Mouse (Mus musculus): ENCODE measurements around the gene Ntm. TPM values are rescaled to one million over a fixed set of nuclear protein-coding genes. Genes with fewer than 3 reads are reported as not detected.

Gene Ntm
- total and polyA plus RNA-seq, 3 experiments = not detected

DNA sequence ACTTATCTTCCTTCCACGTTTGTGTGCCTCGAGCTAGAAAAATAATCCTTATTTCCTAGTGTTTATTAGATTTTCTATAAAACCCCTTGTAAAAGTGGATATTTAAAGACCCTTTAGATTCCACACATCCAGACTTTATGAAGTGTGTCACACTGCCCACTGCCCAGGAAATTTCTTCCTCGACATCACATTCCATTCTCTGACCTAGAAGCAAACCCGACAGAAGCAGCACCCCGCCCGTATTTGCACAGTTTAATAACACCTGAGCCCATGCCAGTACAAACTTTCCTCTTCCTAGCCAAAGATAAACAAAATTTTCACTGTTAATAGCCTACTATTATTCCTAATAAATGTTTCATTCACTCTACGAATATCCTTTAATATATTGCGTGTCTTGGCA, 562.8 kb downstream of the Ntm start:
- Histone ChIP-seq H3K27me3 (ENCODE audit: control insufficient read depth in 1 of 2, insufficient read depth in 2 of 2, low read length in 2 of 2) (no peaks in the 10 kb centered on the region), H3K79me2 (ENCODE audit: control insufficient read depth, insufficient read depth, low read length, poor library complexity) (no peaks in the 10 kb centered on the region), H3K4me1 (ENCODE audit: control insufficient read depth in 1 of 2, insufficient read depth in 2 of 2, low read length in 2 of 2) (no peaks in the 10 kb centered on the region), H3K9me3 (replicated peaks; ENCODE audit: insufficient read depth, low read length) (no peaks in the 10 kb centered on the region), H3K9ac (ENCODE audit: control insufficient read depth, low read depth, low read length, poor library complexity, severe bottlenecking) (no peak overlapping the region), H3K27ac (ENCODE audit: control insufficient read depth, low read depth, low read length) (no peak overlapping the region), H3K36me3 (ENCODE audit: control insufficient read depth in 1 of 2, insufficient read depth in 2 of 2, low read length in 2 of 2) (no peaks in the 10 kb centered on the region), H3K4me3 (ENCODE audit: control insufficient read depth in 1 of 2, insufficient read depth in 1 of 2, low read depth in 2 of 2, low read length in 2 of 2) (no peak overlapping the region)
- DNase-seq (ENCODE audit: low read depth, low spot score) = no peak
- TF ChIP-seq E2F4 (IDR thresholded peaks at IDR 0.05; ENCODE audit: borderline replicate concordance, low read depth, low read length) (no peak), ETS1 (IDR thresholded peaks at IDR 0.05; ENCODE audit: low read depth, low read length) (no peak), GABPA (IDR thresholded peaks at IDR 0.05; ENCODE audit: low read depth, low read length) (no peak), ELF1 (IDR thresholded peaks at IDR 0.05; ENCODE audit: low read depth, low read length) (no peak), RAD21 (IDR thresholded peaks at IDR 0.05; ENCODE audit: low read depth, low read length) (no peak), MAFK (IDR thresholded peaks at IDR 0.05; ENCODE audit: borderline replicate concordance, low read depth, low read length) (no peak), CHD2 (IDR thresholded peaks at IDR 0.05; ENCODE audit: low read length) (no peak), EP300 (IDR thresholded peaks at IDR 0.05; ENCODE audit: low read depth in 1 of 2, low read length in 2 of 2) (no peak), UBTF (IDR thresholded peaks at IDR 0.05; ENCODE audit: borderline replicate concordance, insufficient read depth, low read depth, low read length) (no peak), POLR2AphosphoS5 (IDR thresholded peaks at IDR 0.05; ENCODE audit: borderline replicate concordance, low read depth, low read length) (no peak), MXI1 (IDR thresholded peaks at IDR 0.05; ENCODE audit: low read depth, low read length) (no peak), MYB (IDR thresholded peaks at IDR 0.05; ENCODE audit: low read depth, low read length) (no peak), CTCF (IDR thresholded peaks at IDR 0.05 in 2 of 3, conservative IDR thresholded peaks at IDR 0.05 in 1 of 3; ENCODE audit: control insufficient read depth in 1 of 3, insufficient read depth in 1 of 3, low read depth in 2 of 3, low read length in 3 of 3, poor library complexity in 1 of 3, severe bottlenecking in 1 of 3) (no peak), RCOR1 (IDR thresholded peaks at IDR 0.05; ENCODE audit: low read depth, low read length) (no peak), USF1 (IDR thresholded peaks at IDR 0.05; ENCODE audit: low read depth, low read length) (no peak), MAX (IDR thresholded peaks at IDR 0.05; ENCODE audit: low read length) (no peak), GATA1 (IDR thresholded peaks at IDR 0.05; ENCODE audit: low read depth, low read length) (no peak), MYC (IDR thresholded peaks at IDR 0.05; ENCODE audit: low read depth, low read length) (no peak)

GRCm38 (mm10) chr9:29396101-29396500, 566.8 kb downstream of the Ntm start:
- no peaks in the 10 kb centered on the region for H3K79me2 ChIP-seq (ENCODE audit: control insufficient read depth, insufficient read depth, low read length, poor library complexity)
- H3K36me3 ChIP-seq (ENCODE audit: control insufficient read depth in 1 of 2, insufficient read depth in 2 of 2, low read length in 2 of 2) = no peaks in the 10 kb centered on the region
- H3K27me3 ChIP-seq (ENCODE audit: control insufficient read depth in 1 of 2, insufficient read depth in 2 of 2, low read length in 2 of 2) = no peaks in the 10 kb centered on the region
- TF ChIP-seq MYB (IDR thresholded peaks at IDR 0.05; ENCODE audit: low read depth, low read length) = no peak
- TF ChIP-seq ZKSCAN1 (IDR thresholded peaks at IDR 0.05; ENCODE audit: low read depth, low read length) = no peak
- TF ChIP-seq E2F4 (IDR thresholded peaks at IDR 0.05; ENCODE audit: borderline replicate concordance, low read depth, low read length) = no peak
- no peak for TF ChIP-seq BHLHE40 (IDR thresholded peaks at IDR 0.05; ENCODE audit: borderline replicate concordance, low read depth, low read length)
- TF ChIP-seq GABPA (IDR thresholded peaks at IDR 0.05; ENCODE audit: low read depth, low read length) = no peak
- H3K4me1 ChIP-seq (ENCODE audit: control insufficient read depth in 1 of 2, insufficient read depth in 2 of 2, low read length in 2 of 2) = no peaks in the 10 kb centered on the region
- H3K9me3 ChIP-seq (replicated peaks; ENCODE audit: insufficient read depth, low read length) = no peaks in the 10 kb centered on the region
- H3K9ac ChIP-seq (ENCODE audit: control insufficient read depth, low read depth, low read length, poor library complexity, severe bottlenecking) = no peak overlapping the region
- DNase-seq (ENCODE audit: low read depth, low spot score) = no peak
- no peak overlapping the region for H3K27ac ChIP-seq (ENCODE audit: control insufficient read depth, low read depth, low read length)
- H3K4me3 ChIP-seq (ENCODE audit: control insufficient read depth in 1 of 2, insufficient read depth in 1 of 2, low read depth in 2 of 2, low read length in 2 of 2) = no peak overlapping the region

Measured in MEL (cell line).